Mouse (Mus musculus) hindbrain, postnatal 0 days (tissue): Measurements from ENCODE around the gene Rabl6. TPM values are rescaled to one million over a fixed set of nuclear protein-coding genes. Genes with fewer than 3 reads are reported as not detected.

Experiments
- ATAC-seq: fragments of 200-750 bp; cut with Nextera tagmentation; 2 replicates; pipeline ENCODE4 v1.8.0; 2017; ENCODE audit warnings: mild to moderate bottlenecking, moderate TSS enrichment, moderate library complexity
- DNase-seq: peaks from one replicate; pipeline ENCODE4 v3.0.0-alpha.2; 2015; ENCODE audit warnings: low spot score
- H3K27ac ChIP-seq: fragments of 300-500 bp; sonication (generic); 2 replicates; pipeline ENCODE4 v1.5.1; 2014; ENCODE audit warnings: mild to moderate bottlenecking
- H3K27me3 ChIP-seq: fragments of 300-500 bp; sonication (generic); 2 replicates; pipeline ENCODE4 v1.6.1; 2014; ENCODE audit warnings: low read length, mixed read lengths; ENCODE audit not compliant: insufficient read depth
- H3K36me3 ChIP-seq: fragments of 300-500 bp; sonication (generic); 2 replicates; pipeline ENCODE4 v1.6.1; 2014; ENCODE audit warnings: low read length, mixed read lengths; ENCODE audit not compliant: insufficient read depth
- H3K4me1 ChIP-seq: fragments of 300-500 bp; sonication (generic); 2 replicates; pipeline ENCODE4 v1.6.1; 2014; ENCODE audit warnings: antibody characterized with exemption, low read length, mixed read lengths; ENCODE audit not compliant: insufficient read depth
- H3K4me2 ChIP-seq: fragments of 300-500 bp; sonication (generic); 2 replicates; pipeline ENCODE4 v1.6.1; 2014; ENCODE audit warnings: low read depth, mild to moderate bottlenecking, low read length, moderate library complexity, mixed read lengths
- H3K4me3 ChIP-seq: fragments of 300-500 bp; sonication (generic); 2 replicates; pipeline ENCODE4 v1.5.1; 2014; ENCODE audit warnings: low read length
- H3K9ac ChIP-seq: fragments of 300-500 bp; sonication (generic); replicated peaks from 2 replicates; pipeline ENCODE4 v1.6.1; 2014; ENCODE audit warnings: mild to moderate bottlenecking, low read length, moderate library complexity, mixed read lengths
- H3K9me3 ChIP-seq: fragments of 300-500 bp; sonication (generic); 2 replicates; pipeline ENCODE4 v1.6.1; 2016; ENCODE audit warnings: low read length, mixed read lengths
- CTCF ChIP-seq: IDR thresholded peaks from 2 replicates; pipeline ENCODE4 v1.5.1; 2016; ENCODE audit warnings: antibody characterized with exemption, control low read depth, low read depth
- WGBS: fragments of 180-500 bp; shearing (Covaris S2); extraction: QIAGEN DNeasy Blood & Tissue Kit; methylation state at CpG from one replicate; pipeline ENCODE4 v1.1.7; 2014; 5-methylcytosine and 5-hydroxymethylcytosine counted together
- polyA plus RNA-seq: library from polyadenylated mRNA; unstranded; fragments of >200 nt; fragmentation: Nextera tagmentation; extraction: Ambion mirVana; gene quantifications from 2 replicates; pipeline ENCODE4 v1.2.1, GENCODE M21; 2015
- total RNA-seq: library from RNA; depleted of rRNA; stranded (reverse); fragments of >200 nt; gene quantifications from 2 replicates; pipeline ENCODE4 v1.2.3, GENCODE M21; 2014

The Rabl6 gene
- total and polyA plus RNA-seq, 2 experiments from 2014 or later = 53.0 to 71.8 TPM

DNA sequence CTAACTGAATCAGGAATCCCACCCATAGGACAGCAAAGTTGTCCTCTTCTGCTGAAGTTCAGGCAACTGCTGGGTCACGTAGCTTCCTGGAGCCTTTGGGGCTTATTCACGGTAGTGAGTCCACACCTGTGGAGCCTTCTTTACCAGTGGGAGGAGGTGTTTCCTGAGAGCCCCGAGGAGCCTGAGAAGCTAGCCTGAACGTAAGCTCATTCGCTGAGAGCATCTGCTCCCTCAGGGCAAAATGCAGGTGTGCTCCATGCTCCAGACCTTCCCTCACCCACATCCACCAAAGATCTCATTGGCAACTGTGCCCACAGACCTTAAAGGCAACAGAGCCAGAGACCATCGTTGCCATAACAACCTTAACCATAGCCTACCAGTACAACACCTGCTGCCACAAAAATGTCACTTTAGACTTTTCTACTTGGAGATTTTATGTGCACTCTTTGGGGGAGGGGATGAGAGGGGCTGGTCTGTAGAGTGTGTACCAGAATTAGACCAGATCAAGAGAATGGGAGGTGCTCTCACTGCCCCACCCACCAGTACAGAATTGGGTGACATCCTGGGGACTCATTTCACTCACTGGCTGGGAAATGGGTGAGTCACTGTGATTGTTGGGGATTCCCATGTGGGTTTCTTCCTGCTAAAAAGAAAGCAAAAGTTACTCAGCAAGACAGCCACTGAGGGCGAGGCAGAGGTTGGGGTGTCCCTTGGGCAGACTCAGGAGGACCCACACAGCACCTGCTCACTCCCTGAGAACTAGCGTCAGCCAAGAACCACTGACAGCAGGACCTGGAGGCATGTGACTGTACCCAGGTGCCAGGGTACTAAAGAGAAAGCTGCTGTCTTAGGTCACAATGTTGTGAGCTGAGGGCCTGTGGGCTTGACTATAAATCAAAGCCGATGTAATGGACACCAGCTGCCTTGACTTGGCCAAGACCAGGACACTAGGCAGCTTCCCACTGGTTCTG is 59.0 kb downstream of the Rabl6 start:
- WGBS = 73% methylated on average over 9 of the region's 9 CpGs
- no peaks in the 10 kb centered on the region for H3K27me3 ChIP-seq
- TF ChIP-seq CTCF = no peak
- no peak overlapping the region for H3K9ac ChIP-seq
- no peak for DNase-seq
- H3K9me3 ChIP-seq = no peaks in the 10 kb centered on the region
- H3K4me3 ChIP-seq = no peak overlapping the region
- no peak overlapping the region for H3K4me2 ChIP-seq
- no peak for ATAC-seq
- H3K27ac ChIP-seq = no peak overlapping the region
- no peaks in the 10 kb centered on the region for H3K36me3 ChIP-seq
- no peaks in the 10 kb centered on the region for H3K4me1 ChIP-seq

DNA sequence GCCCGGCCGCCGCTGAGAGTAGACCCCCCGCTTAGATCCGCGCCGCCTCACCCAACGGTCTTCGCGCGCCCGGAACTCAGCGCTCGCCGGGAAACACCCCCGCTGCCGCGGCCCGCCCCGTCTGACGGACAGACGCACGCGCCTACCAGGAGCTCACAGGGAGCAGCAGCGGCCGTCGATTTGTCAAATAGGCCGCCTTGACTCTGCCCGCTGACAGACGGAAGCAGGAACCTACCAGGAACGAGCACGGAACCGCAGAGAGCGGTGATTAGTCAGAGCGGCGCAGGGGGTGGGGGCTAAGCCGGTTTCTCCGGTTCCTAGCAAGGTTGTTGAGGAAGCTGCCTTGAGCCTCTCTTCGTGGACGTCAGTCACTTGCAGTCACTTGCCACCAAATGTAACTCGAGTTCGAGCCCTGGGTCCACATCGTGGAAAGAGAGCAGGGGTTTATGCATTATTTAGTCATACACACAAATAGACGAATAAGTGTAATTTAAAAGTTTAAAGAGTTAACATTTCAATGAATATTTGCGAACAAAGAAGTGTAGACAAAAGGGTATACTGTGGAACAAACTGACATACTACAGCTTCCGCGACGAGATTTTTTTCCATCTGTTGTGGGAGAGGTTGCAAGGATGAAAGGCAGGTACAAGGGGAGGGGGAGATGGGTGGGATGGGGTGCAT is 61.4 kb downstream of the Rabl6 start, which contains the start of gene Traf2:
TSS of gene Traf2 (minus strand) at position 130 of the 681 bp plus-strand sequence.
- H3K9me3 ChIP-seq = no peaks in the 10 kb centered on the region
- peak within 1 kb of the TSS; percentile 65 for H3K4me3 ChIP-seq
- ATAC-seq (peak; percentile 99), DNase-seq (peak; percentile 99)
- no peaks in the 10 kb centered on the region for H3K36me3 ChIP-seq
- WGBS = 3% methylated on average over 48 of the region's 48 CpGs
- H3K4me1 ChIP-seq = no peaks in the 10 kb centered on the region
- H3K9ac ChIP-seq = peak within 1 kb of the TSS; percentile 56
- no peaks in the 10 kb centered on the region for H3K27me3 ChIP-seq
- H3K27ac ChIP-seq = peak within 1 kb of the TSS; percentile 41; the same call in 1 of the 2 replicates
- H3K4me2 ChIP-seq = peak within 1 kb of the TSS; percentile 82
- no peak for TF ChIP-seq CTCF

DNA sequence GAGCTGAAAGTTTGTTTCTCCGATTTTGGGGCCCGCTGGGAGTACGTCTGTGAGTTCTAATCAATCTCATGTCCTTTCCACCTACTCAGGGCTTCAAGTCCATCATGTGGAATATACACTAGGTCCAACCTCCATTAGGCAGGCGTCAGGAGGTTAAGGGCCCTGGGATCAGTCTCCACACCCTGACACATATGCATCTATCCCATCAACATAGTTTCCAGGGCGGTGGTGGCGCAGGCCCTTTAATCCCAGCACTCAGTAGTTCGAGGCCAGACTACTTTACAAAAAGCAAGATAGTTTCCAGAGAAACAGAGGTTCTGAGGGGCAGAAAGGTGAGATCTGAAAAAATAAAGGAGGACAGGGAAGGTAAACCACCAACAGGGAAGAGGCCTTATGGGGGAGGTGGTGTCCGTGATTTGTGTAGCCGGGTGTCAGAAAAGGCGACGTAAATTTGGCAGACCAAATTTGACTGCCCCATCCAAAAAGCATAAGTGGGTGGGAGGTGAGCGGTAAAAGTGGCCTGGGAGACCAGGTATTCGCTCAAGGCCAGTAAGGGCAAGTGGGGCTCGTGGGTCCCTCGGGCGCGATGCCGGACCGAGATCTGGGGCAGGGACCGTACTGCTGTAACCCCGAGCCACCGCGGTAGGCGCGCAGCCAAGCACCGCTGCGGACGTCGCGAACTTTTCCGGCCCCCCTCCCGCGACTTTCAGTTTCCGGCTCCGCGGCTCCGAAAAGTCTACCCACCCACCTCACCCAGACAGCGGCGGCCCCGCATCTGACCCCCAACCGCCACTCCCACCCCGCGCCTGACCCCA is 62.1 kb downstream of the Rabl6 start:
- TF ChIP-seq CTCF = peak; percentile 9; the same call in 1 of the 2 replicates
- no peaks in the 10 kb centered on the region for H3K27me3 ChIP-seq
- H3K9me3 ChIP-seq = no peaks in the 10 kb centered on the region
- WGBS = 10% methylated on average over 36 of the region's 43 CpGs
- peak; percentile 53; the same call in 1 of the 2 replicates for ATAC-seq
- no peak for DNase-seq
- H3K9ac ChIP-seq = peak overlapping the region; percentile 56
- no peaks in the 10 kb centered on the region for H3K36me3 ChIP-seq
- H3K4me3 ChIP-seq = peak overlapping the region; percentile 65
- H3K4me1 ChIP-seq = no peaks in the 10 kb centered on the region
- H3K4me2 ChIP-seq = peak overlapping the region; percentile 82
- H3K27ac ChIP-seq = peak overlapping the region; percentile 41; the same call in 1 of the 2 replicates

DNA sequence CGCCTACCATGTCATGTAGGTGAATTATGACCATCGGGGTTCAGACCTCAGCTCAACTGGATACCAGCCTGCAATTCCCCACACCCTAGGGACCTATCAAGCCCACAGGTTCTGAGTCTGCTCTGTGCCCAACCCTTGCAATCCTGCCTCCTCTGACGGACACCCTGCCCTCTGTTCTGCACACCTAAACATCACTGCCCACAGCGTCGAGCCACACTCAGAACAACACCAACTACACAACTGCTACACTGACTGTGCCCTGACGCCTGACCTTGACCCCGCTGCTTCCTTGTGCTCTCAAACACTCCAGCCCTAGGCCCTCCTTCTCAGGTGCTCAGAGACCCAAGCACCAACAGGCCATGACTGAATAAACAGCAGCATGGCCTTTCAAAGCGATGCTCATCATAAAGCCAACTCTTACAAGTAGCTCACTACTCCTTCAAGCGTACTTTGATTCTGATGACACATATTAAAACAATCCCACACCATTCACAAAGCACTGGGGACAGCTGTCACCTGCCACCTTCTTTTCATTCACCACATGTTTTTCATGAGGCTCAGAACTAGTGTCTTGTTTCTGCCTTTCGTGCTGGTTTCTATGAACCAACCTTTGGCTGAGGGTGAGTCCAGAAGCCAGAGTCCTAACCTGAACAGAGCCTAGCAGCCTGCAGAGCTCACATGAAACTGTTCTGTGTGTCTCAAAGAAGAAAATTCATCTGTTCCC is 66.5 kb downstream of the Rabl6 start:
- H3K4me3 ChIP-seq = no peak overlapping the region
- DNase-seq (no peak), ATAC-seq (no peak)
- 90% methylated on average over 10 of the region's 10 CpGs for WGBS
- no peaks in the 10 kb centered on the region for H3K27me3 ChIP-seq
- no peak for TF ChIP-seq CTCF
- no peak overlapping the region for H3K4me2 ChIP-seq
- H3K27ac ChIP-seq = no peak overlapping the region
- H3K9me3 ChIP-seq = no peaks in the 10 kb centered on the region
- H3K4me1 ChIP-seq = no peaks in the 10 kb centered on the region
- no peaks in the 10 kb centered on the region for H3K36me3 ChIP-seq
- H3K9ac ChIP-seq = no peak overlapping the region

DNA sequence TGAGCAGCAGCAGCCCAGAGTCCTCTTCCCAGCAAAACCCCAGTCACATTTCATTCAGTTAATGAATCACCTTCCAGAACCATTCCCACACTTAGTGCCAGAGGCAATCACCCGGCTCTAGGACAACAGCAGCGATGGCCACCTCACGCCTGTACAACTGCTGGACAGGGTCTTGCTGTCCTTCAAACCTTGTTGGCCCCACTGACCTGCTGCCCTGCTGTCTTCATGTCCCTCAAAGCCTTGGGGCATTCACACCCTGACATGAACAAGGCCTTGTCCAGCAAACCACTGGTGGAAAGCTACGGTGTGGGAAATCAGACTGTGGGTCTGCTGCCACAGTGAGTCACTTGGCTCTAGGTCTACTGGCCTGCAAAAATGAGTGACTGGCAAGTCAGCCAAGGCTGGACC is 67.8 kb downstream of the Rabl6 start:
- no peak for TF ChIP-seq CTCF
- Histone ChIP-seq H3K9me3 (no peaks in the 10 kb centered on the region), H3K27ac (no peak overlapping the region), H3K4me2 (no peak overlapping the region), H3K4me1 (no peaks in the 10 kb centered on the region), H3K36me3 (peaks cover 4% of the 10 kb centered on the region; the same call in 1 of the 2 replicates), H3K4me3 (no peak overlapping the region), H3K27me3 (no peaks in the 10 kb centered on the region), H3K9ac (no peak overlapping the region)
- WGBS = 93% methylated on average over 4 of the region's 4 CpGs
- no peak for DNase-seq
- ATAC-seq = no peak

DNA sequence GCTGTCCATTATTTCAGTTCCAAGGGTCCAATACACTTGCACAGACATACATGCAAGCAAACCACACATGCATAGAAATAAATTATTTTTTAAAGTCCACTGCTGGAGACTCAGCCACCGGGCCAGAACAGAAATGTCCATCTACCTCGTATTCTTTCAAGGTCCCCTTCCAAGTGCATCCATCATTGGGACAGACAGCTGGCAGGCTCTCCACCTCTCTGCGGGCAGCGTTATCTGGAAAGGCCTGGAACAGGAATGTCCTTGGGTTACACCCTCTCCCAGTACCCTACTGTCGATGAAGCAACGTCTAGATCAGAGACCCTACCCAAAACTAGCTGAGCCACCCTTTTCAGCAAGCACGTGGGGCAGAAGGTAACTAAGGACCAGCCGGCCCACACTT is 71.8 kb downstream of the Rabl6 start:
- 93% methylated on average over 8 of the region's 8 CpGs for WGBS
- peaks cover 7% of the 10 kb centered on the region; the same call in 1 of the 2 replicates for H3K36me3 ChIP-seq
- no peak overlapping the region for H3K4me3 ChIP-seq
- no peaks in the 10 kb centered on the region for H3K27me3 ChIP-seq
- ATAC-seq (no peak), DNase-seq (no peak)
- no peak overlapping the region for H3K27ac ChIP-seq
- no peaks in the 10 kb centered on the region for H3K4me1 ChIP-seq
- H3K9ac ChIP-seq = no peak overlapping the region
- TF ChIP-seq CTCF = no peak
- H3K4me2 ChIP-seq = no peak overlapping the region
- H3K9me3 ChIP-seq = no peaks in the 10 kb centered on the region
